Mouse (Mus musculus): ENCODE measurements around the gene Pde5a. TPM values are rescaled to one million over a fixed set of nuclear protein-coding genes. Genes with fewer than 3 reads are reported as not detected.
A peak's percentile ranks its signal among the peaks of the same experiment; 100 is the strongest.

Gene Pde5a
- polyA plus RNA-seq, 1 experiment from 2014 or later = 1.5 TPM

GRCm38 (mm10) chr3:122721522-122721921 lies 7.2 kb upstream of the Pde5a start:
- Histone ChIP-seq H3K4me3 (replicated peaks) (no peak overlapping the region), H3K4me2 (no peak overlapping the region), H3K27me3 (no peaks in the 10 kb centered on the region), H3K9me3 (replicated peaks) (no peaks in the 10 kb centered on the region), H3K4me1 (replicated peaks) (no peaks in the 10 kb centered on the region), H3K27ac (no peak overlapping the region), H3K9ac (no peak overlapping the region), H3K36me3 (no peaks in the 10 kb centered on the region)
- DNase-seq (no peak), ATAC-seq (ENCODE audit: low read depth) (no peak)
- WGBS (ENCODE audit: insufficient replicate concordance) = 56% methylated on average over 9 of the region's 9 CpGs

DNA sequence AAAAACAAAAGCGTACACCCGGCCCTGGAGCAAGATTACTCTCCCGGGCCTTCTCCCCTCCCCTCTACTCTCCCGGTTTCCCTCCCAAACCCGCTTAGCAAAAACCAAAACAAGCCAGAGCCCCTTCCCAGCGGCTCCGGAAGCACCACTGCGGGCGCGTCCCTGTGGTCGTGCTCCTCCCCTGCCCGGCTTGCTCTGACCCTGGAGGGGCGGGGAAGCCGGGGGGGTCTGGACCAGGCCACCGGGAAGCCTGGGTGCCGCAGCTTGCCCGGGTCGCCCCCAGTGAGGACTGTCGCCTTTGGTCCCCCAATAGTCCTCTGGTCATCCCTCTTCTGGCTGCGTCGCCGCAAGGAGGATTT lies 833 bp downstream of the Pde5a start:
- ATAC-seq (ENCODE audit: low read depth) = peak; percentile 60
- peak overlapping the region; percentile 81 for H3K4me2 ChIP-seq
- peak overlapping the region; percentile 26 for H3K27ac ChIP-seq
- peak; percentile 1 for DNase-seq
- peak overlapping the region; percentile 65 for H3K9ac ChIP-seq
- peaks cover 14% of the 10 kb centered on the region for H3K4me1 ChIP-seq (replicated peaks)
- H3K4me3 ChIP-seq (replicated peaks) = peak overlapping the region; percentile 64
- peaks cover 38% of the 10 kb centered on the region for H3K27me3 ChIP-seq
- H3K36me3 ChIP-seq = no peaks in the 10 kb centered on the region
- H3K9me3 ChIP-seq (replicated peaks) = no peaks in the 10 kb centered on the region
- under 1% methylated on average over 22 of the region's 22 CpGs for WGBS (ENCODE audit: insufficient replicate concordance)

GRCm38 (mm10) chr3:122729960-122730740 lies 1.4 kb downstream of the Pde5a start:
- DNase-seq = peak; percentile 17
- ATAC-seq (ENCODE audit: low read depth) = peak; percentile 66
- Histone ChIP-seq H3K27me3 (peaks cover 38% of the 10 kb centered on the region), H3K27ac (peak overlapping the region; percentile 26), H3K36me3 (no peaks in the 10 kb centered on the region), H3K4me1 (replicated peaks) (peaks cover 14% of the 10 kb centered on the region), H3K4me2 (peak overlapping the region; percentile 81), H3K9ac (peak overlapping the region; percentile 65), H3K4me3 (replicated peaks) (peak overlapping the region; percentile 64), H3K9me3 (replicated peaks) (no peaks in the 10 kb centered on the region)
- under 1% methylated on average over 92 of the region's 92 CpGs for WGBS (ENCODE audit: insufficient replicate concordance)

DNA sequence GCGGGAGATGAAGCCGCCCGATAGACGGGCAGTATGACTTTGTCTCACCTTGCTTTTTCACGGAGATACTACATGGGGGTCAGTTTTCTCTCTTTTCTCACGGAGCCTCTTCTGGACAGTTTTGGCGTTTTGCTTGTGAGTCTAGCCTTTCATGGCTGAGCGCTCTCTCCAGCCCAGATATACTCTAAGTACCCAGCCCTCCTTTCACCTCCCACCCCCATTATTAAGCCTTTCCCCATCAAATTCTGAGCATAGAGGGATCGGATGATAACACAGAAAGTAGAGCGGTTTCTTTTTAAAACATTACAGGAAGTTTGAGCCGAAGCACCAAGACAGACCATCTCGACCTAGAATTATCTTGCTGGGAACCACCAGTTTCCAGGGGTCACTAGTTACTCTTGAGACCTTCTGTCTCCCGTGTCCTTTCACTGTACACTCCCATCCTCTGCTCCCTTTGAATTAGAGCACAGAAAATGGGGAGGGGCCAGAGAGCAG lies 2.0 kb downstream of the Pde5a start:
- Histone ChIP-seq H3K9me3 (replicated peaks) (no peaks in the 10 kb centered on the region), H3K27me3 (peaks cover 38% of the 10 kb centered on the region), H3K4me3 (replicated peaks) (peak overlapping the region; percentile 64), H3K36me3 (no peaks in the 10 kb centered on the region), H3K4me2 (peak overlapping the region; percentile 81), H3K4me1 (replicated peaks) (peaks cover 14% of the 10 kb centered on the region), H3K9ac (peak overlapping the region; percentile 65), H3K27ac (no peak overlapping the region)
- DNase-seq (no peak), ATAC-seq (ENCODE audit: low read depth) (no peak)
- WGBS (ENCODE audit: insufficient replicate concordance) = 3% methylated on average over 13 of the region's 13 CpGs

DNA sequence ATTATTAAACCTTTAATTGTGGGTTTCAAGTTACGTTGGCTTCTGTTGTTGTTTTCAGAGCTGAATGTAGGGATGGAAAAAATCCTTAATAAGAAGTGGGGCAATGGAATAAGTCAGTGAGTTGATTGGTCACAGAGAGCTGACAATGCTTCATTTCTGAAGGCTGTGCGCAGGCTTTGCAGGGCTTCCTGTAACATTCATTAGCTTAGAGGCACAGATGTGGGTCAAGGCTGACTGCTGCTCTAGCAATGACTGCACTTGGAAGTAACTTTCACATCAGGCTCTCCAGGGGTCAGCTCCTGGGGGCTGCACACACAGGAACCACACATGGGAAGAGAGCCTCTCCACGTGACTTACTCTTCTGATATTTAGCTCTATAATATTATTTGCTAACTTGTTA lies 5.1 kb downstream of the Pde5a start:
- Histone ChIP-seq H3K4me1 (replicated peaks) (peaks cover 14% of the 10 kb centered on the region), H3K4me2 (no peak overlapping the region), H3K9ac (no peak overlapping the region), H3K27me3 (peaks cover 32% of the 10 kb centered on the region), H3K9me3 (replicated peaks) (no peaks in the 10 kb centered on the region), H3K27ac (no peak overlapping the region), H3K4me3 (replicated peaks) (no peak overlapping the region), H3K36me3 (no peaks in the 10 kb centered on the region)
- ATAC-seq (ENCODE audit: low read depth) (no peak), DNase-seq (no peak)
- 64% methylated on average over 3 of the region's 3 CpGs for WGBS (ENCODE audit: insufficient replicate concordance)

- ATAC-seq (ENCODE audit: low read depth) = no peak
- no peak for DNase-seq
- Histone ChIP-seq H3K9me3 (replicated peaks) (no peaks in the 10 kb centered on the region), H3K4me3 (replicated peaks) (no peak overlapping the region), H3K27ac (no peak overlapping the region), H3K9ac (no peak overlapping the region), H3K36me3 (no peaks in the 10 kb centered on the region), H3K4me2 (no peak overlapping the region), H3K27me3 (peaks cover 26% of the 10 kb centered on the region), H3K4me1 (replicated peaks) (peaks cover 14% of the 10 kb centered on the region)
- 61% methylated on average over 6 of the region's 6 CpGs for WGBS (ENCODE audit: insufficient replicate concordance)
Measured at GRCm38 (mm10) chr3:122734329-122734728, 5.6 kb downstream of the Pde5a start.

GRCm38 (mm10) chr3:122739460-122739859 lies 10.7 kb downstream of the Pde5a start:
- Histone ChIP-seq H3K27me3 (no peaks in the 10 kb centered on the region), H3K4me1 (replicated peaks) (no peaks in the 10 kb centered on the region), H3K36me3 (no peaks in the 10 kb centered on the region), H3K27ac (no peak overlapping the region), H3K4me2 (no peak overlapping the region), H3K9ac (no peak overlapping the region), H3K4me3 (replicated peaks) (no peak overlapping the region), H3K9me3 (replicated peaks) (peaks cover 2% of the 10 kb centered on the region; the same call in 1 of the 2 replicates)
- DNase-seq (no peak), ATAC-seq (ENCODE audit: low read depth) (no peak)
- 89% methylated on average over 15 of the region's 15 CpGs for WGBS (ENCODE audit: insufficient replicate concordance)

DNA sequence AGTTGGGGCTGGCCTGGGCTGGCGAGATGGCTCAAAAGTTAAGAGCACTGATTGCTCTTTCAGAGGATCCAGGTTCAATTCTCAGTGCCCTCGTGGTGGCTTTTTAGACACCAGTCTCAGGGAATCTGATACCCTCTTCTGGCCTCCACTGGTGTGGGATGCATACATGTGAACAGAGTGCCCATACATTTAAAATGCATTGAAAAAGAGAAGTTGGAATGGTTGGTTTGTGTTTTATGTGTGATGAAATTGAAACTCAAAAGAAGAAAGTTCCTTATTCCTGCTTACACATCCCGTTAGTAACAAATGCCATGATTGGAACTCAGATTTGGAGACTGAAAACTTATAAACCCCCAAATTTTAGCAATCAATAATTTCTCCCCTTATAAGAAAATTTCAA lies 15.5 kb downstream of the Pde5a start:
- Histone ChIP-seq H3K27me3 (no peaks in the 10 kb centered on the region), H3K4me1 (replicated peaks) (no peaks in the 10 kb centered on the region), H3K9me3 (replicated peaks) (peaks cover 6% of the 10 kb centered on the region), H3K4me3 (replicated peaks) (no peak overlapping the region), H3K36me3 (no peaks in the 10 kb centered on the region), H3K9ac (no peak overlapping the region), H3K4me2 (no peak overlapping the region), H3K27ac (no peak overlapping the region)
- no peak for ATAC-seq (ENCODE audit: low read depth)
- WGBS (ENCODE audit: insufficient replicate concordance) = 50% methylated on average over 3 of the region's 3 CpGs
- no peak for DNase-seq

DNA sequence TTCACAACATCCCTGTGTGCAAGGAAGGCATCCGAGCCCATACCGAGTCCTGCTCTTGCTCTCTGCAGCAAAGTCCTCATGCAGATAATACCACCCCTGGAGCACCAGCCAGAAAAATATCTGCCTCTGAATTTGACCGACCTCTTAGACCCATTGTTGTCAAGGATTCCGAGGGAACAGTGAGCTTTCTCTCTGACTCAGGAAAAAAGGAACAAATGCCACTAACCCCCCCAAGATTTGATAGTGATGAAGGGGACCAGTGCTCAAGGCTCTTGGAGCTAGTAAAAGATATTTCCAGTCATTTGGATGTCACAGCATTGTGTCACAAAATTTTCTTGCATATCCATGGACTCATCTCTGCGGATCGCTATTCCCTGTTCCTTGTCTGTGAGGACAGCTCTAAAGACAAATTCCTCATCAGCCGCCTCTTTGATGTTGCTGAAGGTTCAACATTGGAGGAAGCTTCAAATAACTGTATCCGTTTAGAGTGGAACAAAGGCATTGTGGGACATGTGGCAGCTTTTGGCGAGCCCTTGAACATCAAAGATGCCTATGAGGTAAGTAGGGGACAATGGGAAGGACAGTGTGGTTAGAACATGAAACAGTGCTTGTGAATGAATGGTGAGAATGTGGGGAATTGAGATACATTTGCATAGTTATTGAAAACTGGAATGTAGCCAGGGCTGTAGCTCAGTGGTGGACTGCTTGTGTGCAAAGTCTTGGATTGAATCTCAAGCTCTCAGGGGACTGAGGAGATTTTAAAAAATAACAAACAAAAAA lies 19.4 kb downstream of the Pde5a start:
- DNase-seq = no peak
- Histone ChIP-seq H3K4me1 (replicated peaks) (no peaks in the 10 kb centered on the region), H3K9ac (no peak overlapping the region), H3K36me3 (no peaks in the 10 kb centered on the region), H3K9me3 (replicated peaks) (peaks cover 4% of the 10 kb centered on the region; the same call in 1 of the 2 replicates), H3K4me3 (replicated peaks) (no peak overlapping the region), H3K27me3 (no peaks in the 10 kb centered on the region), H3K4me2 (no peak overlapping the region), H3K27ac (no peak overlapping the region)
- WGBS (ENCODE audit: insufficient replicate concordance) = 69% methylated on average over 9 of the region's 9 CpGs
- no peak for ATAC-seq (ENCODE audit: low read depth)

- ATAC-seq (ENCODE audit: low read depth) (no peak), DNase-seq (no peak)
- Histone ChIP-seq H3K4me3 (replicated peaks) (no peak overlapping the region), H3K9ac (no peak overlapping the region), H3K27me3 (no peaks in the 10 kb centered on the region), H3K9me3 (replicated peaks) (no peaks in the 10 kb centered on the region), H3K36me3 (no peaks in the 10 kb centered on the region), H3K4me1 (replicated peaks) (no peaks in the 10 kb centered on the region), H3K27ac (no peak overlapping the region), H3K4me2 (no peak overlapping the region)
- WGBS (ENCODE audit: insufficient replicate concordance) = 70% methylated on average over 8 of the region's 8 CpGs
Measured at GRCm38 (mm10) chr3:122763240-122763761, 34.6 kb downstream of the Pde5a start.

- ATAC-seq (ENCODE audit: low read depth) (no peak), DNase-seq (no peak)
Measured at GRCm38 (mm10) chr3:122763768-122764167, 35.0 kb downstream of the Pde5a start.

More at GRCm38 (mm10) chr3:122763768-122764167, 35.0 kb downstream of the Pde5a start:
- H3K4me2 ChIP-seq = no peak overlapping the region
- H3K9ac ChIP-seq = no peak overlapping the region
- WGBS (ENCODE audit: insufficient replicate concordance) = 65% methylated on average over 14 of the region's 14 CpGs
- no peaks in the 10 kb centered on the region for H3K36me3 ChIP-seq
- no peaks in the 10 kb centered on the region for H3K4me1 ChIP-seq (replicated peaks)
- no peaks in the 10 kb centered on the region for H3K27me3 ChIP-seq
- no peak overlapping the region for H3K27ac ChIP-seq
- H3K9me3 ChIP-seq (replicated peaks) = no peaks in the 10 kb centered on the region
- H3K4me3 ChIP-seq (replicated peaks) = no peak overlapping the region

Data from liver, embryonic 13.5 days (tissue).